Mouse (Mus musculus) forebrain, postnatal 0 days (tissue): Measurements from ENCODE around the gene Zfp617. TPM values are rescaled to one million over a fixed set of nuclear protein-coding genes. Genes with fewer than 3 reads are reported as not detected.
"Not testable (repeated sequence)": the region's sequence is repeated elsewhere in the genome, so short reads cannot be mapped to it uniquely, and the experiment has no call there.

Experiments
- ATAC-seq: fragments of 200-750 bp; cut with Nextera tagmentation; 2 replicates; pipeline ENCODE4 v1.8.0; 2017; ENCODE audit warnings: mild to moderate bottlenecking, moderate library complexity
- DNase-seq: peaks from one replicate; pipeline ENCODE4 v3.0.0-alpha.2; 2015
- H3K27ac ChIP-seq: fragments of 300-500 bp; sonication (generic); 2 replicates; pipeline ENCODE4 v1.5.1; 2014; ENCODE audit warnings: low read depth, mild to moderate bottlenecking, antibody characterized with exemption, low read length, moderate library complexity, mixed read lengths
- H3K27me3 ChIP-seq: fragments of 300-500 bp; sonication (generic); 2 replicates; pipeline ENCODE4 v1.6.1; 2014; ENCODE audit warnings: mild to moderate bottlenecking, low read length, mixed read lengths; ENCODE audit not compliant: insufficient read depth
- H3K36me3 ChIP-seq: fragments of 300-500 bp; sonication (generic); 2 replicates; pipeline ENCODE4 v1.6.1; 2014; ENCODE audit warnings: mild to moderate bottlenecking, moderate library complexity; ENCODE audit not compliant: insufficient read depth
- H3K4me1 ChIP-seq: fragments of 300-500 bp; sonication (generic); 2 replicates; pipeline ENCODE4 v1.6.1; 2014; ENCODE audit warnings: antibody characterized with exemption; ENCODE audit not compliant: insufficient read depth
- H3K4me2 ChIP-seq: fragments of 300-500 bp; sonication (generic); 2 replicates; pipeline ENCODE4 v1.6.1; 2014; ENCODE audit warnings: low read depth, mild to moderate bottlenecking, moderate library complexity
- H3K4me3 ChIP-seq: fragments of 300-500 bp; sonication (generic); 2 replicates; pipeline ENCODE4 v1.5.1; 2014; ENCODE audit warnings: low read depth, low read length, mixed read lengths
- H3K9ac ChIP-seq: fragments of 300-500 bp; sonication (generic); 2 replicates; pipeline ENCODE4 v1.6.1; 2014; ENCODE audit warnings: mild to moderate bottlenecking
- H3K9me3 ChIP-seq: fragments of 300-500 bp; sonication (generic); 2 replicates; pipeline ENCODE4 v1.6.1; 2016; ENCODE audit warnings: low read length
- CTCF ChIP-seq: sonication (generic); IDR thresholded peaks from 2 replicates; pipeline ENCODE4 v1.5.1; 2016; ENCODE audit warnings: antibody characterized with exemption, control low read depth, low read depth
- WGBS: fragments of 180-500 bp; shearing (Covaris S2); extraction: QIAGEN DNeasy Blood & Tissue Kit; methylation state at CpG from one replicate; pipeline ENCODE4 v1.1.7; 2014; 5-methylcytosine and 5-hydroxymethylcytosine counted together
- polyA plus RNA-seq: library from polyadenylated mRNA; unstranded; fragments of >200 nt; fragmentation: Nextera tagmentation; extraction: Ambion mirVana; gene quantifications from 2 replicates; pipeline ENCODE4 v1.2.1, GENCODE M21; 2015
- total RNA-seq: library from RNA; depleted of rRNA; stranded (reverse); fragments of >200 nt; gene quantifications from 2 replicates; pipeline ENCODE4 v1.2.3, GENCODE M21; 2014

Gene Zfp617
- total and polyA plus RNA-seq, 2 experiments from 2014 or later = 19.5 to 34.4 TPM

DNA sequence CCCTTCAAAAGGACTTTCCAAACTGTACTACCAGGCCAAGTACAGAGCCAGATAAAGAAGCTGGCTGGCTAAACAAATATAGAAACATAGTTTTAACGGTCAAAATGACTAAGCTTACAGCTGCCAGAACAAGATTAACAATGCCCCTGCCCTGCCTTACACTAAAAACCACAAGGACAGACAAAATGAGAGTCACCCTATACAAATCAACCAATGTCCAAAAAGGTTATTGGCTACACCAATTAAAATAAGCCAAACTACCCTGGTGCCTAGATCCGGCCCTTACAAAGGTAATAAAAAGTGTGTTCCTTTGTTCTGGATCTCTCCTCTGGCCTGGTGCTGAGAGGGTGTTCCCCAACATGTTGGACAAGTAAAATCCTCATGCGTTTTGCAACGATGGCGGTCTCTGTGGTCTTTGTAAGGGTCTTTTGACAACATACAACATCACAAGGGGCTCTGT lies 607 bp upstream of the Zfp617 start:
- no peaks in the 10 kb centered on the region for H3K36me3 ChIP-seq
- WGBS = 93% methylated on average over 5 of the region's 5 CpGs
- peak overlapping the region; percentile 72 for H3K4me3 ChIP-seq
- no peak for ATAC-seq
- H3K4me2 ChIP-seq = peak overlapping the region; percentile 60
- H3K9me3 ChIP-seq = no peaks in the 10 kb centered on the region
- no peaks in the 10 kb centered on the region for H3K4me1 ChIP-seq
- DNase-seq = no peak
- peak overlapping the region; percentile 98 for H3K27ac ChIP-seq
- no peak overlapping the region for H3K9ac ChIP-seq
- H3K27me3 ChIP-seq = no peaks in the 10 kb centered on the region
- TF ChIP-seq CTCF = no peak

DNA sequence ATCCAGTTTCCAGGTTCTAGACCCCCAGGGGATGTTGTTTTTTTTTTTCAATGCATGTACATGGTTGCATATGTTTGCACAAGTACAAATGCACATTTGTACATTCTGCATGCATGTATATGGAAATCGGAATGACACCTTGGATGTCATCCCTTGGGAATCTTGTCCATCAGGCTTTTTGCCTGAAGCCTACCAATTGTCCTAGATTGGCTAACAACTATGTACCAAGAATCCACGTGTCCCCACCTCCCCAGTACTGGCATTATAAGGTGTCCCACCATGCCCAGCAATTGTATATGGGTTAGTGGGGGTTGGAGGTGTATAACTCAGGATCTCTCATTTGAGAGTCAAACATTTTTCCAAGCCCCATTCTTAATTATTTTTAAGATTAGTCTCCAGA lies 3.9 kb downstream of the Zfp617 start:
- DNase-seq (no peak), ATAC-seq (no peak)
- WGBS = 88% methylated on average over 2 of the region's 2 CpGs
- no peak overlapping the region for H3K4me2 ChIP-seq
- H3K9ac ChIP-seq = no peak overlapping the region
- H3K36me3 ChIP-seq = peaks cover 27% of the 10 kb centered on the region
- no peak for TF ChIP-seq CTCF
- no peaks in the 10 kb centered on the region for H3K27me3 ChIP-seq
- no peaks in the 10 kb centered on the region for H3K4me1 ChIP-seq
- no peak overlapping the region for H3K27ac ChIP-seq
- no peaks in the 10 kb centered on the region for H3K9me3 ChIP-seq
- no peak overlapping the region for H3K4me3 ChIP-seq

DNA sequence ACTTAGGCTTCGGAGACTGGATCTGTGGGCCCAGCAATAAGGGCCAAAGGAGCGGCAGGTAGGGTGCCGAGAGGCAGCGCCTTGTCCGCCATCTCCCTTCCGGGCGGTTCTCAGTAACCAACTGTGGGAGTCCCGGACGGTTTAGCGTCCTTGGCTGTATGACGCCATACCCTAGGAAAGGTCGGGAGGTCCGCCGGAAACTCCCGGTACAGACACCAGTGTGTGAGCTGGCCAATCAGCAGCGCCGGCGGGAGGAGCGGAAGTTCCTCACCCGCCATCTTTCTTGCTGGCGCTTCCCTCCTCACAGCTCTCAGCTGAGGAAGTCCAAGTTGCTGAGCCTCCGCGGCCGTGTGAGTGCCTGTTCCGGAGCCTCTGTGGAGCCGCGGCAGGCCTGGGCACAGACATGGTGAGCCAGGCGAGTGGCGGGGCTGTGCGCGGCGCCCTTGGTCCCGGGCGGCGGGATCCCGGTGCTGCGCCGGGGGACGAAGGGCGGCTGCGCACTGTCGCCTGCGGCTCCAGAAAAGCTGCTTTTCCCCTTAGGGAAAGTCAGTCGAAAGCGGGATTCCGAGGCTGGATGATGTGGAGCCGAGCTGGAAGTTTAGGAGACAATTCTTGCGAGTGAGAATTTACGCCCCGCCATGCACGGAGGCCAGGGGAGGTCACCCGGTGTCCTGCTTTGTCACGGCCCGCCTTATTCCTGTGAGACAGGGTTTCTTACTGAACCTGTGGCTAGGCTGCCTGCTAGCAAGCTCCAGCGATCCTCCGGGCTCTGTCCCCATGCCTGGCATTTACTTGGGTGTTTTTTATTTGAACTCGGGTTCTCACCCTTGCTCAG lies 14.3 kb downstream of the Zfp617 start:
- peak overlapping the region; percentile 74 for H3K9ac ChIP-seq
- peak; percentile 94 for DNase-seq
- H3K9me3 ChIP-seq = no peaks in the 10 kb centered on the region
- peaks cover 9% of the 10 kb centered on the region; the same call in 1 of the 2 replicates for H3K36me3 ChIP-seq
- peak; percentile 99 for ATAC-seq
- peak overlapping the region; percentile 76 for H3K4me2 ChIP-seq
- under 1% methylated on average over 57 of the region's 57 CpGs for WGBS
- no peak for TF ChIP-seq CTCF
- H3K4me1 ChIP-seq = no peaks in the 10 kb centered on the region
- peak overlapping the region; percentile 68 for H3K4me3 ChIP-seq
- H3K27me3 ChIP-seq = no peaks in the 10 kb centered on the region
- peak overlapping the region; percentile 93 for H3K27ac ChIP-seq

DNA sequence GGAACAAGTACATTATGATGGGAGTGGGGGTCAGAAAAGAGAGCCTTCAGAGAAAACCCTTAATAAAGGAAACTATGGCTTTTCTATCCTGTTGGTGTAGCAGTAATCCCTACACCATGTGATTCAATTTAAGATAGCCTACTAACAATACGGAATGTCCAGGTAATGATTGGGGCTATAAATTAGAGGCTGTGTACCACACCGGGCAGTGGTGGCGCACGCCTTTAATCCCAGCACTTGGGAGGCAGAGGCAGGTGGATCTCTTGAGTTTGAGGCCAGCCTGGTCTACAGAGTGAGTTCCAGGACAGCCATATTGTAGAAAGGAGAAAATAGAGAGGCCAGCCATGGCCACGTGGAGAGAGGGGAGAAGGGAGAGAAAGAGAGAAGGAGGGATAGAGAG lies 17.4 kb downstream of the Zfp617 start:
- Histone ChIP-seq H3K9ac (no peak overlapping the region), H3K4me3 (no peak overlapping the region), H3K27me3 (no peaks in the 10 kb centered on the region), H3K36me3 (peaks cover 5% of the 10 kb centered on the region), H3K27ac (no peak overlapping the region), H3K4me1 (no peaks in the 10 kb centered on the region), H3K9me3 (no peaks in the 10 kb centered on the region), H3K4me2 (no peak overlapping the region)
- DNase-seq (no peak), ATAC-seq (no peak)
- TF ChIP-seq CTCF = no peak
- WGBS = 97% methylated on average over 5 of the region's 5 CpGs

DNA sequence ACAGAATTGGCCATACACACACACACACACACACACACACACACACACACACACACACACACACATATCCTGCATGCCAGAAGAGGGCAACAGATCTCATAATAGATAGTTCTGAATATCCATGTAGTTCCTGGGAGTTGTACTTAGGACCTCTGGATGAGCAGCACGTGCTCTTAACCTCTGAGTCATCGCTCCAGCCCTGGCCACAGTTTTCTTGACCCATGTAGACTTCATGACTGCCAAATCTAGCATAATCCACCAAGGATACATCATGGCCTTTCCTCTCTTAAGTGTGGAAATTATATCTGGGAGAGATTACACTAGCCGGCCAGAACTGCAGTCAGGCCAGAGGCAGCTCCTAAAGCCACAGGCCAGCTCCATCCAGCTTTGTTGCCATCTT lies 18.1 kb downstream of the Zfp617 start:
- 100% methylated on average over 3 of the region's 3 CpGs for WGBS
- Histone ChIP-seq H3K4me2 (no peak overlapping the region), H3K36me3 (peaks cover 8% of the 10 kb centered on the region), H3K9ac (no peak overlapping the region), H3K4me3 (no peak overlapping the region), H3K27me3 (no peaks in the 10 kb centered on the region), H3K4me1 (no peaks in the 10 kb centered on the region), H3K9me3 (no peaks in the 10 kb centered on the region), H3K27ac (no peak overlapping the region)
- no peak for TF ChIP-seq CTCF
- no peak for ATAC-seq
- DNase-seq = no peak

DNA sequence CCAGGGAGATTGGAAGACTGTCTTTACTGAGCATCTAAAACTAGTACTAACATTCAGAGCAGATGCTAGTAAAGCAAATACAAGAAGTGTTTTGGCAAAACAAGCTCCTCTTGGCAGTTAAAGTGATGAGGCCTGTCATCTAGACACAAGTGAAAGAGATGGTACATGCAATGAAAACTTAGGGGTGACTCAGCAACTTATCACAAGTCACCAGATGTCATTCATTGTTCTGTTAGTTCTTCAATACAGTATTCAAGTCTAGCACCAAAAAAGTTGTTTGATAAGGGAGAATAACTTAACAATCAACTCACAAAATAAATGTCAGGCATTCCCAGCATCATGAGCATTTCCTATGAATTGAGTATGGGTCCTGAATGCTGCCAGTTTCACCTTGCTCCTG lies 19.3 kb downstream of the Zfp617 start:
- no peak for ATAC-seq
- H3K9me3 ChIP-seq = no peaks in the 10 kb centered on the region
- no peak overlapping the region for H3K27ac ChIP-seq
- H3K9ac ChIP-seq = no peak overlapping the region
- H3K36me3 ChIP-seq = peaks cover 9% of the 10 kb centered on the region
- no peak overlapping the region for H3K4me2 ChIP-seq
- peak; percentile 7 for DNase-seq
- H3K4me1 ChIP-seq = no peaks in the 10 kb centered on the region
- H3K4me3 ChIP-seq = no peak overlapping the region
- H3K27me3 ChIP-seq = no peaks in the 10 kb centered on the region
- no peak for TF ChIP-seq CTCF

DNA sequence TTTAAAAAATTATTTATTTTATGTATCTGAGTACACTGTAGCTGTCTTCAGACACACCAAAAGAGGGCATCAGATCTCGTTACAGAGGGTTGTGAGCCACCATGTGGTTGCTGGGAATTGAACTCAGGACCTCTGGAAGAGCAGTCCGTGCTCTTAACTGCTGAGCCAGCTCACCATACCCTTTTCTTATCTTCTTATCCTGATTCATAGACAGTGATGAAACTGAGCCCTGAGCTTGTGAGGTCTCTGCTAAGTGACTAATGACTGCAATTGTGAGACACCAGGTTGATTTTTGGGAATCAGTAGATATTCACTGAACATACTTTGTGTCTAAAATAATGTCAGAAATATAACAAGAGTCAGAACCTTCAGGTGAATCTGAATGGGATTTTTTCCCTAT lies 29.6 kb downstream of the Zfp617 start:
- not testable (repeated sequence) for ATAC-seq, H3K4me3 ChIP-seq, H3K4me2 ChIP-seq, H3K9me3 ChIP-seq, H3K4me1 ChIP-seq, H3K27me3 ChIP-seq, H3K27ac ChIP-seq, H3K36me3 ChIP-seq, H3K9ac ChIP-seq, DNase-seq
- 85% methylated on average over 2 of the region's 2 CpGs for WGBS
